Mouse (Mus musculus): ENCODE measurements around the gene Ntf5.

Ntf5 gene

GRCm38 (mm10) chr7:45435038-45435437, 21.5 kb downstream of the Ntf5 start:
- DNase-seq (ENCODE audit: low spot score): peak; percentile 46

- no peak for DNase-seq (ENCODE audit: low spot score)
Measured at GRCm38 (mm10) chr7:45436444-45436843, 22.9 kb downstream of the Ntf5 start.

GRCm38 (mm10) chr7:45437046-45437445, 23.6 kb downstream of the Ntf5 start:
- no peak for DNase-seq (ENCODE audit: low spot score)

- DNase-seq (ENCODE audit: low spot score): peak; percentile 36
Measured at GRCm38 (mm10) chr7:45437521-45438276, 24.2 kb downstream of the Ntf5 start, which contains the start of gene Ruvbl2. Gene Ruvbl2, minus strand, starts transcription at chr7:45438096.

- DNase-seq (ENCODE audit: low spot score): no peak
Measured at GRCm38 (mm10) chr7:45443526-45444420, 30.3 kb downstream of the Ntf5 start.

- no peak for DNase-seq (ENCODE audit: low spot score)
Measured at GRCm38 (mm10) chr7:45446589-45446988, 33.1 kb downstream of the Ntf5 start.

- DNase-seq (ENCODE audit: low spot score): peak; percentile 31
Measured at GRCm38 (mm10) chr7:45447325-45447990, 34.0 kb downstream of the Ntf5 start.

GRCm38 (mm10) chr7:45449974-45450373, 36.5 kb downstream of the Ntf5 start:
- no peak for DNase-seq (ENCODE audit: low spot score)

GRCm38 (mm10) chr7:45451344-45451982, 38.0 kb downstream of the Ntf5 start:
- peak; percentile 86 for DNase-seq (ENCODE audit: low spot score)

GRCm38 (mm10) chr7:45454971-45455370, 41.5 kb downstream of the Ntf5 start:
- DNase-seq (ENCODE audit: low spot score): no peak

GRCm38 (mm10) chr7:45455932-45456696, 42.6 kb downstream of the Ntf5 start:
- DNase-seq (ENCODE audit: low spot score): no peak

- no peak for DNase-seq (ENCODE audit: low spot score)
Measured at GRCm38 (mm10) chr7:45456721-45457203, 43.3 kb downstream of the Ntf5 start.

GRCm38 (mm10) chr7:45457204-45458060, 43.9 kb downstream of the Ntf5 start:
- peak; percentile 64 for DNase-seq (ENCODE audit: low spot score)

- peak; percentile 78 for DNase-seq (ENCODE audit: low spot score)
Measured at GRCm38 (mm10) chr7:45458748-45459563, 45.5 kb downstream of the Ntf5 start.

- DNase-seq (ENCODE audit: low spot score): peak; percentile 99
Measured at GRCm38 (mm10) chr7:45459564-45460140, 46.2 kb downstream of the Ntf5 start, which contains the start of gene Ftl1. Gene Ftl1, minus strand, starts transcription at chr7:45459884.

GRCm38 (mm10) chr7:45460377-45460776, 46.9 kb downstream of the Ntf5 start:
- no peak for DNase-seq (ENCODE audit: low spot score)

GRCm38 (mm10) chr7:45460860-45461314, 47.4 kb downstream of the Ntf5 start:
- DNase-seq (ENCODE audit: low spot score): peak; percentile 76

GRCm38 (mm10) chr7:45461326-45461725, 47.8 kb downstream of the Ntf5 start:
- no peak for DNase-seq (ENCODE audit: low spot score)

GRCm38 (mm10) chr7:45461781-45462180, 48.3 kb downstream of the Ntf5 start:
- no peak for DNase-seq (ENCODE audit: low spot score)

All from lung, postnatal 25 days (tissue).